Mouse (Mus musculus) liver, adult (tissue): ENCODE data around the gene Cox14.

Experiments used
- GATA4 ChIP-seq: IDR thresholded peaks from 2 replicates; pipeline ENCODE4 v1.6.1; 2014; ENCODE audit warnings: mild to moderate bottlenecking, low read length; ENCODE audit not compliant: insufficient replicate concordance

Cox14 gene

GRCm38 (mm10) chr15:99703104-99703503, 22.3 kb upstream of the Cox14 start:
- TF ChIP-seq GATA4, result no peak

DNA sequence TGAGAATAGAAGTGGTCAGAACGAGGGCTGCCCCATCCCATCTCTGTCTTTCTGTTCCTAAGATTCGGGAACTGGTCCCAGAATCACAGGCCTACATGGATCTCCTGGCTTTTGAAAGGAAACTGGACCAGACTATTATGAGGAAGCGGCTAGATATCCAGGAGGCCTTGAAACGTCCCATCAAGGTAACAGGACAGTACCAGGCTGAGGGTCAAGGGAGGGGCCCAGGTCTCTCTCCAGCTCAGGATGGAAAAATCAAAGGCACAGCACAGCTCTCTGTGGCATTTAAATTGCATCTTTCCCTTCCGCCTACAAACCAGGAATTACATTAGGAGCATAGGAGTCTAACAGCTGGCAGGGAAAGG, 21.8 kb upstream of the Cox14 start:
- TF ChIP-seq GATA4, result no peak

GRCm38 (mm10) chr15:99704041-99704681, 21.3 kb upstream of the Cox14 start:
- TF ChIP-seq GATA4, result no peak

DNA sequence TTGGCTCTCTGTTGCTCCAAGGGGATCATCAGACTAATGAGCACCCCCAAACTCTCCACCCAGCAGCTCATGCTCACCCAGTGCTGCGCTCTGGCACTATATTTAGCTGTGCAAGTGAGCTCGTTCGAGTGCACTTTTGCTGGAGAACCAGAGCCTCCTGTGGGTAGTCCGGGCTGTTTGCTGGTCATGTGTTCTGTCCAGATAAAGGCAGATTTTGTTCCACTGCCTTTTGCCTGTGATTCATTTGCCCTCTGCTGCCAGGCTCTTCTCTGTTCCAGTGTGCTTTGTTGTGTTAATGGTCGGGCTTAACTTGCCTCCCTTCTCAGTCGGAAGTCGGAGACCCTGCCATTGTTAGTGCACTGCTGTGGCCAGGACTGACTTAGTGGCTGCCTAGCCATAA, 20.5 kb upstream of the Cox14 start:
- TF ChIP-seq GATA4, result no peak

DNA sequence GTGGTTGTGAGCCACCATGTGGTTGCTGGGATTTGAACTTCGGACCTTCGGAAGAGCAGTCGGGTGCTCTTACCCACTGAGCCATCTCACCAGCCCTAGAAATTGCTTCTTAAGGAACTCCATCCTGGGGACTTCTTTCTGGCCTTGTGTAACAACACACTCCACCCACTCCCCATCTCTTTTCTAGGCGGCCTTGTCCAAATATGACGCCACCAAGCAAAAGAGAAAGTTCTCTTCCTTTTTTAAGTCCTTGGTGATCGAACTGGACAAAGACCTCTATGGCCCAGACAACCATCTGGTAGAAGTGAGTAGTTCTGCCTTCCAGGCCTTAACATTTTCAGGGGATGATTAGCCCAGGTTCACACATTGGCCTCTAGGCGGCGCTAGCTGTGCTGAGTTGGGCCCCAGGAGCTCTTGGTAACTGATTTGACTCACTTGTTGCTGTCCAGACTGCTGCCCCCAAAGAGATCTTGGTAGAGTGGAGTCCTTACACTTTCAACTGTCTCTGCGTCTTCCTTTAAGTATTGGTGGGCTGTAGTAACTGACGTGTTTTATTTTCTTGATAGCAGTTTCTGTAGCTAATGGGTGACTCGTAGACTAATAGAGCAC, 19.9 kb upstream of the Cox14 start, which contains the start of gene Gm17349:
Gene Gm17349 (minus strand): TSS at position 51 of the 609 bp plus-strand sequence.
- no peak for TF ChIP-seq GATA4

DNA sequence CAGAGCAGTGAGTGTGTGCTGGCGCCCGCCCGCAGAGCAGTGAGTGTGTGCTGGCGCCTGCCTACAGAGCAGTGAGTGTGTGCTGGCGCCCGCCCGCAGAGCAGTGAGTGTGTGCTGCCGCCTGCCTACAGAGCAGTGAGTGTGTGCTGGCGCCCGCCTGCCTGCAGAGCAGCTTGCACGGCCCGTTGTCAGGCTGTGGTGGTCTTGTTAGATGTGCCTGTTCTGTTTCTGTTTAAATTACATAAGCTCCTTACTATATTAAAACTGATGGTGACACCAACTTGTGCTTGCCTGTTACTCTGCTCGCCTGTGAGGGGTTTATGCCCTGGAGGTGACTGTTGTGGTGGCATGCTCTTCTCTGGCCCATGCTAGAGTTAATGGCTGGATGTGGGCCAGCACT, 17.2 kb upstream of the Cox14 start:
- no peak for TF ChIP-seq GATA4

- TF ChIP-seq GATA4, result no peak
Observed at GRCm38 (mm10) chr15:99710221-99711190, 14.9 kb upstream of the Cox14 start.

GRCm38 (mm10) chr15:99711491-99711890, 13.9 kb upstream of the Cox14 start:
- no peak for TF ChIP-seq GATA4

GRCm38 (mm10) chr15:99712666-99713559, 12.5 kb upstream of the Cox14 start:
- TF ChIP-seq GATA4, result no peak

- TF ChIP-seq GATA4, result no peak
Observed at GRCm38 (mm10) chr15:99713569-99713968, 11.8 kb upstream of the Cox14 start.

GRCm38 (mm10) chr15:99714206-99714605, 11.2 kb upstream of the Cox14 start:
- no peak for TF ChIP-seq GATA4

- no peak for TF ChIP-seq GATA4
Observed at GRCm38 (mm10) chr15:99714858-99715257, 10.6 kb upstream of the Cox14 start.

GRCm38 (mm10) chr15:99715361-99715865, 10.0 kb upstream of the Cox14 start:
- TF ChIP-seq GATA4, result no peak; the same call in 1 of the 2 replicates

- no peak; the same call in 1 of the 2 replicates for TF ChIP-seq GATA4
Observed at GRCm38 (mm10) chr15:99715982-99716746, 9.3 kb upstream of the Cox14 start.
